Mouse (Mus musculus): Measurements from ENCODE around the gene Nfkbib. TPM values are rescaled to one million over a fixed set of nuclear protein-coding genes. Genes with fewer than 3 reads are reported as not detected.

The Nfkbib gene
- polyA plus RNA-seq, 1 experiment = 138 TPM

- H3K27me3 ChIP-seq (ENCODE audit: control insufficient read depth, insufficient read depth, low read length) = no peaks in the 10 kb centered on the region
- H3K4me3 ChIP-seq (ENCODE audit: low read depth, low read length) = no peak overlapping the region
- H3K27ac ChIP-seq (ENCODE audit: insufficient read depth, low read depth, low read length) = peak overlapping the region; percentile 74
- TF ChIP-seq CTCF (IDR thresholded peaks at IDR 0.05; ENCODE audit: extremely low read depth, insufficient read length, insufficient replicate concordance, low read depth, low read length) (no peak), POLR2A (IDR thresholded peaks at IDR 0.05; ENCODE audit: low read depth, low read length) (no peak)
- H3K4me1 ChIP-seq (ENCODE audit: control insufficient read depth, insufficient read depth, insufficient read length, low read length) = peaks cover 4% of the 10 kb centered on the region; the same call in 1 of the 2 replicates
- 71% methylated on average over 7 of the region's 7 CpGs for WGBS
- H3K36me3 ChIP-seq (ENCODE audit: control insufficient read depth, insufficient read depth, low read length) = peaks cover 13% of the 10 kb centered on the region; the same call in 1 of the 2 replicates
These were observed 13.5 kb upstream of the Nfkbib start for GRCm38 (mm10) chr7:28780857-28781256.

GRCm38 (mm10) chr7:28780067-28780658 lies 12.9 kb upstream of the Nfkbib start:
- Histone ChIP-seq H3K27me3 (ENCODE audit: control insufficient read depth, insufficient read depth, low read length) (no peaks in the 10 kb centered on the region), H3K4me3 (ENCODE audit: low read depth, low read length) (no peak overlapping the region), H3K4me1 (ENCODE audit: control insufficient read depth, insufficient read depth, insufficient read length, low read length) (peaks cover 4% of the 10 kb centered on the region; the same call in 1 of the 2 replicates), H3K36me3 (ENCODE audit: control insufficient read depth, insufficient read depth, low read length) (peaks cover 8% of the 10 kb centered on the region; the same call in 1 of the 2 replicates), H3K27ac (ENCODE audit: insufficient read depth, low read depth, low read length) (peak overlapping the region; percentile 74)
- TF ChIP-seq POLR2A (IDR thresholded peaks at IDR 0.05; ENCODE audit: low read depth, low read length) = no peak
- TF ChIP-seq CTCF (IDR thresholded peaks at IDR 0.05; ENCODE audit: extremely low read depth, insufficient read length, insufficient replicate concordance, low read depth, low read length) = peak; percentile 87
- 35% methylated on average over 6 of the region's 6 CpGs for WGBS

GRCm38 (mm10) chr7:28778825-28779224 lies 11.5 kb upstream of the Nfkbib start:
- WGBS = 84% methylated on average over 9 of the region's 9 CpGs
- H3K27me3 ChIP-seq (ENCODE audit: control insufficient read depth, insufficient read depth, low read length) = no peaks in the 10 kb centered on the region
- no peak overlapping the region for H3K4me3 ChIP-seq (ENCODE audit: low read depth, low read length)
- no peak for TF ChIP-seq CTCF (IDR thresholded peaks at IDR 0.05; ENCODE audit: extremely low read depth, insufficient read length, insufficient replicate concordance, low read depth, low read length)
- TF ChIP-seq POLR2A (IDR thresholded peaks at IDR 0.05; ENCODE audit: low read depth, low read length) = no peak
- no peak overlapping the region for H3K27ac ChIP-seq (ENCODE audit: insufficient read depth, low read depth, low read length)
- H3K36me3 ChIP-seq (ENCODE audit: control insufficient read depth, insufficient read depth, low read length) = peaks cover 7% of the 10 kb centered on the region; the same call in 1 of the 2 replicates
- peaks cover 4% of the 10 kb centered on the region; the same call in 1 of the 2 replicates for H3K4me1 ChIP-seq (ENCODE audit: control insufficient read depth, insufficient read depth, insufficient read length, low read length)

DNA sequence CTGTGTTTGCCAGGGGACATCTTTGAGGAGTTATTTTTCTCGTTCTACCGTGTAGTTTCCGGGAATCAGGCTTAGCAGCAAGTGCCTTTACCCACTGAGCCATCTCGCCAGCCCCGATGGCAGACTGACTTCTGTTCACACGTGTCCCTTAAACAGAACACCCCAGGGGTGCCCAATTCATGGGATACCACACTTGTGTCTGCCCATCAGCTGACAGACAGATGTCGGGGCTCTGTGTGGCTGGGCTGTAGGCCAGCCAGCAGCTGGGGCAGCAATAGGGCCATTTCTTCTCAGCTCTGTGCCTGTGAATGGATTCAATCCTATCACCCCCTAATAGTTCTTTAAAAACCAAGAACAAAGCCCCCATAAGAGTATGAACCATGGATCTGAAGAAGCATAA lies 7.8 kb upstream of the Nfkbib start:
- Histone ChIP-seq H3K27ac (ENCODE audit: insufficient read depth, low read depth, low read length) (no peak overlapping the region), H3K4me1 (ENCODE audit: control insufficient read depth, insufficient read depth, insufficient read length, low read length) (peaks cover under 1% of the 10 kb centered on the region; the same call in 1 of the 2 replicates), H3K27me3 (ENCODE audit: control insufficient read depth, insufficient read depth, low read length) (no peaks in the 10 kb centered on the region), H3K4me3 (ENCODE audit: low read depth, low read length) (no peak overlapping the region), H3K36me3 (ENCODE audit: control insufficient read depth, insufficient read depth, low read length) (peaks cover 8% of the 10 kb centered on the region; the same call in 1 of the 2 replicates)
- TF ChIP-seq POLR2A (IDR thresholded peaks at IDR 0.05; ENCODE audit: low read depth, low read length) (no peak), CTCF (IDR thresholded peaks at IDR 0.05; ENCODE audit: extremely low read depth, insufficient read length, insufficient replicate concordance, low read depth, low read length) (no peak)
- 89% methylated on average over 7 of the region's 7 CpGs for WGBS

DNA sequence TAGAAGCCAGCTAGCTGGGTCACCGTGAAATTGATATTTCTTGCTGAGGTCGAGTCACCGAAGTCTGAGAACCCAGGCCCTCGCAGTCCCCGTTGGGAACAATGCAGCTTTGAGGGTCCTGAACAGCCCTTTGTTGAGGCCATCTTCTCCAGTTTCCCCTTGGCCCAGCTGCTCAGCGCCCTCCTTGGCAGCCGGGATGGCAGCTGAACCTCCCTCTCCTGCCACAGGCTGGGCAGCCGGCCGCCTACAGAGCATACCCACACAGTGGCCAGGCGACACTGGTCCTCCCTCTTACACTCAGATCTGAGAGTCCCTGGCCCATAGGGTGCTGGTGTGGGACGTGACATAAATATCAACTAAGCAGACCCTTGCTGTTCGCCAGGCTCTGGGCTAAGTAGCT lies 6.9 kb upstream of the Nfkbib start:
- TF ChIP-seq CTCF (IDR thresholded peaks at IDR 0.05; ENCODE audit: extremely low read depth, insufficient read length, insufficient replicate concordance, low read depth, low read length) = no peak
- TF ChIP-seq POLR2A (IDR thresholded peaks at IDR 0.05; ENCODE audit: low read depth, low read length) = no peak
- Histone ChIP-seq H3K27ac (ENCODE audit: insufficient read depth, low read depth, low read length) (no peak overlapping the region), H3K4me3 (ENCODE audit: low read depth, low read length) (no peak overlapping the region), H3K4me1 (ENCODE audit: control insufficient read depth, insufficient read depth, insufficient read length, low read length) (no peaks in the 10 kb centered on the region), H3K27me3 (ENCODE audit: control insufficient read depth, insufficient read depth, low read length) (no peaks in the 10 kb centered on the region), H3K36me3 (ENCODE audit: control insufficient read depth, insufficient read depth, low read length) (peaks cover 8% of the 10 kb centered on the region; the same call in 1 of the 2 replicates)
- 90% methylated on average over 12 of the region's 12 CpGs for WGBS

DNA sequence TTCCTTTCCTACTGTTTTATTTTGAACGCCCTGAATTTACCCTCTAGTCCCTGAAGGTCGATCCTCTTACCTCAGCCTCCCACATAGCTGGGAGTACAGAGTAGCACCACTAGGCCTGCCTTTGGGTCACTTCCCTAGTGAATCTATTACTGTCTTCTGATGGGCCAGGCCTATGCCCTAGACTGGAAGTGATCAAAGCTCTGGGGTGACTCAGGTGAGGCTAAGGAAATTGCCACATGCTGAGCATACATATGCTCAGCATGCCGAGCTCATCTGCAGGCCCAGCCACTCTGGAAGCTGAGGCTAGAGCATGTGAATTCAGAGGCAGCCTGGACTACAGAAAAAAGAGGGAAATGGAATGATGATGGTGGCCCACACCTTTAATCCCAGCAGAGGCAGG lies 5.9 kb upstream of the Nfkbib start:
- Histone ChIP-seq H3K27me3 (ENCODE audit: control insufficient read depth, insufficient read depth, low read length) (no peaks in the 10 kb centered on the region), H3K36me3 (ENCODE audit: control insufficient read depth, insufficient read depth, low read length) (peaks cover 8% of the 10 kb centered on the region; the same call in 1 of the 2 replicates), H3K4me1 (ENCODE audit: control insufficient read depth, insufficient read depth, insufficient read length, low read length) (no peaks in the 10 kb centered on the region), H3K4me3 (ENCODE audit: low read depth, low read length) (no peak overlapping the region), H3K27ac (ENCODE audit: insufficient read depth, low read depth, low read length) (no peak overlapping the region)
- 83% methylated on average over 3 of the region's 3 CpGs for WGBS
- TF ChIP-seq CTCF (IDR thresholded peaks at IDR 0.05; ENCODE audit: extremely low read depth, insufficient read length, insufficient replicate concordance, low read depth, low read length) (no peak), POLR2A (IDR thresholded peaks at IDR 0.05; ENCODE audit: low read depth, low read length) (no peak)

DNA sequence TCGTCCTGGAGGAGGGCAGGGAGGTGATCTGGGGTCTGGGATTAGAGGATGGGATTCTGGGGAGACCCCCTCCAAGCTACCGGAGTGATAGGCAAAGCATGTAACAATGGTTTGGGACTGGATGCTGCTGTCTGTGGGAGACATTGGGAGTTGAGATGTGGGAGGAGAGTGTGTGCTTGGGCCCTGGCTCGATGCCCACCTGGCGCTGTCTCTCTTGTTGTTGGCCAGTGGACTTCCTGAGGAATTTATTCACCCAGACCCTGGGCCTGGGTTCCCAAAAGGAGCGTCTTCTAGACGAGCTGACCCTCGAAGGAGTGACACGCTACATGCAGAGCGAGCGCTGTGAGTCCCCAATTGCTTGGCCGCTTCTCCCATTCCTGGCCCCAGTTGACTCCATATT lies 4.6 kb upstream of the Nfkbib start:
- Histone ChIP-seq H3K4me1 (ENCODE audit: control insufficient read depth, insufficient read depth, insufficient read length, low read length) (peaks cover 7% of the 10 kb centered on the region; the same call in 1 of the 2 replicates), H3K4me3 (ENCODE audit: low read depth, low read length) (no peak overlapping the region), H3K27me3 (ENCODE audit: control insufficient read depth, insufficient read depth, low read length) (no peaks in the 10 kb centered on the region), H3K36me3 (ENCODE audit: control insufficient read depth, insufficient read depth, low read length) (peaks cover 4% of the 10 kb centered on the region; the same call in 1 of the 2 replicates), H3K27ac (ENCODE audit: insufficient read depth, low read depth, low read length) (no peak overlapping the region)
- 91% methylated on average over 11 of the region's 11 CpGs for WGBS
- TF ChIP-seq POLR2A (IDR thresholded peaks at IDR 0.05; ENCODE audit: low read depth, low read length) (no peak), CTCF (IDR thresholded peaks at IDR 0.05; ENCODE audit: extremely low read depth, insufficient read length, insufficient replicate concordance, low read depth, low read length) (no peak)

Data from small intestine, adult 2 months (tissue).